Mouse (Mus musculus): ENCODE results near the gene Ctsq.
"Not testable (repeated sequence)": the region's sequence is repeated elsewhere in the genome, so short reads cannot be mapped to it uniquely, and the experiment has no call there.

Ctsq gene

DNA sequence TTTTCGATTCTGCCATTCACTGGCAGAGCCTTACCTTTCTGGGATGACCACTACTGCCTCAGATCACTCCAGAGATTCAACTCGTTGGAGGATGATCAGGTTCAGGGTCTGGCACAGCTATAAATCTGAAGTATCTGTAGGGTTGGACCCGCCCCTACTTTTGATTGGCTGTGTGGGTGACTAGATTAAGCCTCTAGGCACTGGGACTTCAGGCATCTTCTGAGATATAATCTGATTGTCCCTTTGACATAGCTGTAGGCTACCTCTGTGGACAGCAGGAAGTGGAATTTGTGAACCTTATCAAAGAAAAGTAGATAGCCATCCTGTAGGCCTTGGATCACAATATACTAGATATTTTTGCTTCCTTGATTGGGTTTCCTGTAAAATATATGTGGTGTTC lies at the start of gene Ctsq:
Gene Ctsq, minus strand, starts transcription at position 101 of the 400 bp plus-strand sequence.
- no peak for DNase-seq (ENCODE audit: low spot score in 2 of 2)

DNA sequence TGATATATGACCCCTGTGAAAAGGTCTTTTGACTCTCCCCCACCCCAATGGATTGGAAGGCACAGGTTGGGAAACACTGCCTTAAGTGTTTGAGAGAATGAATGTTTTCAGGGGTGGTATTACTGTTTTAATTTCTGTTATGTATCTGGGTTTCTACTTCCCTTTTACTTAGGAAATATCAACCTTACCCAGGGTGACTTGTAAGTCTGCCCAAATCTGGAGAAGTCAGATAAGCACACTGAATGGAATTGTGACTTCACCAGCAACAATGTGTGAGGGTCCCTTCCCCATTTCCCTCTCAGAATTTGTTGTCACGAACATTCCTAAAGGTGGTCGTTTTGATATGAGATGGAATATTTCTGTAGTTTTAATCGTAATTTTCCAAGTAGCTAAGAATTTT lies 17.6 kb downstream of the Ctsq start:
- DNase-seq (ENCODE audit: low spot score in 2 of 2) = no peak

DNA sequence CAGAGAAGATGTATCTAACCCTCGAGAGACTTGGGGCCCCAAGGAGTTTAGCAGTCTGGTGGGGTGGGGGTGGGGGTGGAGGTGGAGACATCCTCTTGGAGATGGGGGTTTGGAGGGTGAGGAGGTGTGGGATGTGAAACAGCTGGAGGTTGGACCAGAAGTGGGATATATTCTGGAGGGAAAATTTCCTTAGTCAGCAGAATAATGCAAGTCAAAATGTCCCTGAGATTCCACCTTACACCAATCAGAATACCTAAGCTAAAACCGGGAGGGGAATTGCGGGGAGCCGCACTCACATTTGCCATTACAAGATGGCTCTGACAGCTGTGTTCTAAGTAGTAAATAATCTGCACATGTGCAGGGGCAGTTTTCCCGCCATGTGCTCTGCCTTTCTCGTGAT lies 18.6 kb downstream of the Ctsq start:
- no peak for DNase-seq (ENCODE audit: low spot score in 2 of 2)

DNA sequence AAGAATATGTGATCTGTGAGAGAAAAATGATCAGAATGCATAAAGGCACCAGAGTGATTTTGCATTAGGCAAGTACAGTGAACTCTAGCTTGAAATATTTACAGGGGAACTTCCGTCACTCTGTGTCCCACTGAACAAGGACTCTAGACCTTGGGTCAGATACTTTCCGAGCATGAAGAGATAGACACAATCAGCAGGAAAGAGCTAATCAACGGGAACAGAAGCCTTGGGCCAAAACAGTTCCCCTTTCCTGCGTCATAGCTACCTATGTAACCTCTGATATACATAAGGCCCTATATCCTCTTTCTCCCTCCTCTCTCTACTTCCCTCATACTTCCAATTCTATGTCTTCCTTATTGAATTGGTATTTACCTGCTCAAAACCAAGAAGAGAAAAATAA lies 30.3 kb downstream of the Ctsq start:
- DNase-seq (ENCODE audit: low spot score in 2 of 2) = no peak

DNA sequence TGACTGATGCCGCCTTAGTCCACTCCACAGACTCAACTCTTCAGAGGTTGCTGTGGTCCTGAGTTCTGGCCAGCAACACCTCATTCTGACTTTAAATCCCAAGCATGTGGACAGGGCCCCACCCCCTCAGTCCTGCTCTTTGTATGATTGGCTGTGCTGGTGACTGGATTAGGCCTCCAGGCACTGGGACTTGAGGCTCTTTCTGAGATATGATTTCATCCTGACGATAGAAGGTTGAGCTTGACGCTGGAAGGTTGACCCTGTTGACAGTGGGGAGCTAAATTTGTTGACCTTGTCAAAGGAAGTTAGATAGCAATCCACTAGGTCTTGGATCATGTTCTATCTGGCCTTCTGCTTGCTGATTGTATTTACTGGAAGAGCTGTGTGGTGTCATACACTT lies 34.6 kb downstream of the Ctsq start, which contains the start of gene Ctsj:
Gene Ctsj, minus strand, starts transcription at position 101 of the 400 bp plus-strand sequence.
- no peak for DNase-seq (ENCODE audit: low spot score in 2 of 2)

DNA sequence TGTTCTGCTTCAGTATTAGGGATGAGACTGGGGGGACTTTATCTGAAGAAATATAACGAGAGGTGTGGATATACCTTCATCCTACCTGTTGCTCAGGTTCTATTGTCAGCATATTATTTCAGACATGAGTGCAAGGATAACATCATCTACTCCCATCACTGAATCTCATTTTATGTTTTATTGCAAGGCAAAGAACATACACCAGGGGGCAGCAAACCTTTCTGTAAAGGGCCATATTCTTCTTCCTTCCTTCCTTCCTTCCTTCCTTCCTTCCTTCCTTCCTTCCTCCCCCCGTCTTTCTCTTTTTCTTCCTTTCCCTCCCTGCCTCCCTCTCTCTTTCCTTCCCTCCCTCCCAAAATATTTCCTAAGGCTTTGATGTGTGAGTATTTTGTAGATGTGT lies 42.8 kb downstream of the Ctsq start:
- no peak for DNase-seq (ENCODE audit: low spot score in 2 of 2)

DNA sequence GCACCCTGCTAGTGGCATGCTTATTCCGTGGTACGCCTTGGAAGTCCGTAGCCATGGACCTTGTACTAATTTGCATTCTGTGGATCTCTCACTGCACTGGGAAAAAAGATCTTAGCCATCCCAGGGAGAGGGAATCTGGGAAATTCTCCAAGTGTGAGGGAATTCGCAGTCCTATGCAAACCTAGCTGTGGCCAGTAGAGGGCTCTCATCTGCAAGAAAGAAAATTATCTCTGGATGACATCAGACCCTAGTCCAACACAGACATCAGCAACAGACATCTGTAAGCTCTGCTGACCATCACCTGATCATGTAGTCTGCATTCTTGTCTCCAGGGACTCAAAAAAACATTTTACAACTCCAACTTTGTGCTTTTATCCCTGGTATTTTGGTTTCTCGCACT lies 53.5 kb downstream of the Ctsq start:
- not testable (repeated sequence) for DNase-seq (ENCODE audit: low spot score in 2 of 2)

All from spleen, postnatal 4 days (tissue).